32 mouse cellular contexts compared by ENCODE assay signal in the genomic region with DNA sequence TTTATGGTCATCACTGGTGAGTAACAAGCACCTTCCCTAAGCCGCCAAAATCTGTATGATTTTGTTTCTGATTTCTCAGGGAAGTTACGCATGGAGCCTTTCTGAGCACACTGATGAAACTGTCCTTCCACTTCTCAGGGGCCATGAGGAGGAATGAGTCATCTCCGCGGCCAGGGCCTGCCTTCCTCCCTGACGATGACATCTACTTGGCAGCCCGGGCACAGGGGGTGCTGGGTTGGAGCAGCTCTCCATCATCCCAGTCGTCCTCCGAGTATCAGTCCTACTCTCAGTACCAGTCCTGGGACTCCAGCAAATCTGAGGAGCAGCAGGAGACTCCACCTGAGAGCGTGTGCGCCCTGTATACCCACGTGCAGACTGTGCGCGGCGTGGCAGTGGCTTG. TPM values are rescaled to one million over a fixed set of nuclear protein-coding genes. Genes with fewer than 3 reads are reported as not detected.
DNase-seq lines count a peak whose midpoint lies in the region; ATAC-seq and TF ChIP-seq lines count a peak whose summit lies in the region.
"Had no signal": no experiment of that assay in that cellular context is flagged by ENCODE, and none has a peak within 500 bp of the region (broad histone marks: within the 10 kb centered on the region; RNA-seq: fewer than 3 reads in every experiment).

No protein-coding gene starts in this region.

- no peak overlapping the region for H3K9ac ChIP-seq in heart, embryonic 13.5 days
- H3K9ac ChIP-seq in stomach, embryonic 16.5 days (ENCODE audit: low read length), result no peak overlapping the region
- H3K9ac ChIP-seq in stomach, postnatal 0 days (ENCODE audit: low read length), result no peak overlapping the region
- H3K9ac ChIP-seq: forebrain, postnatal 0 days; intestine, embryonic 15.5 days; limb, embryonic 12.5 days; liver, postnatal 0 days; stomach, embryonic 15.5 days had no signal

- TF ChIP-seq EP300 in stomach, postnatal 0 days (optimal IDR thresholded peaks at IDR 0.05), result no peak

- H3K4me2 ChIP-seq in heart, embryonic 13.5 days, result peak overlapping the region; percentile 31
- H3K4me2 ChIP-seq in stomach, embryonic 16.5 days (ENCODE audit: low read depth, low read length), result no peak overlapping the region
- H3K4me2 ChIP-seq in stomach, postnatal 0 days (replicated peaks; ENCODE audit: low read depth), result no peak overlapping the region
- H3K4me2 ChIP-seq: intestine, embryonic 15.5 days; limb, embryonic 12.5 days; liver, embryonic 11.5 days; midbrain, embryonic 11.5 days; stomach, embryonic 15.5 days had no signal

- no peak for TF ChIP-seq CTCF in stomach, postnatal 0 days (IDR thresholded peaks at IDR 0.05; ENCODE audit: low read depth)

- H3K36me3 ChIP-seq in heart, embryonic 13.5 days, result no peaks in the 10 kb centered on the region
- no peaks in the 10 kb centered on the region for H3K36me3 ChIP-seq in stomach, embryonic 16.5 days (ENCODE audit: control insufficient read depth, insufficient read depth, low read length)
- H3K36me3 ChIP-seq in stomach, postnatal 0 days (ENCODE audit: control insufficient read depth, insufficient read depth, low read length), result no peaks in the 10 kb centered on the region
- H3K36me3 ChIP-seq: forebrain, embryonic 10.5 days; hindbrain, embryonic 10.5 days; intestine, embryonic 15.5 days; limb, embryonic 12.5 days; stomach, embryonic 15.5 days had no signal

- WGBS in heart, embryonic 13.5 days, result 68% methylated on average over 14 of the region's 14 CpGs
- 81% methylated on average over 14 of the region's 14 CpGs for WGBS in stomach, embryonic 16.5 days
- WGBS in stomach, postnatal 0 days, result 81% methylated on average over 14 of the region's 14 CpGs

- no peak for DNase-seq in heart, postnatal 14 days
- no peak for DNase-seq in stomach, postnatal 0 days (ENCODE audit: low spot score)
- DNase-seq in adrenal gland, adult 8-10 months, result peak; percentile 63
- DNase-seq in right cerebral cortex, postnatal 4 days, result no peak
- no peak for DNase-seq in frontal cortex, postnatal 25 days (ENCODE audit: low spot score in 2 of 2)
- DNase-seq: cerebellum, adult 11-12 months; forebrain, postnatal 0 days; gastrocnemius, postnatal 25 days; kidney, adult 9 months; kidney, postnatal 25 days; layer of hippocampus, postnatal 36 days; liver, postnatal 0 days; lung, postnatal 14 days; thymus, postnatal 14 days had no signal

- H3K4me3 ChIP-seq in heart, embryonic 13.5 days, result no peak overlapping the region
- no peak overlapping the region for H3K4me3 ChIP-seq in stomach, embryonic 16.5 days (replicated peaks; ENCODE audit: low read length)
- no peak overlapping the region for H3K4me3 ChIP-seq in stomach, postnatal 0 days (ENCODE audit: low read depth, low read length)
- H3K4me3 ChIP-seq: forebrain, embryonic 10.5 days; hindbrain, embryonic 10.5 days; intestine, embryonic 15.5 days; layer of hippocampus, adult 2 months; limb, embryonic 12.5 days; stomach, embryonic 15.5 days had no signal

- H3K27ac ChIP-seq in heart, embryonic 13.5 days (replicated peaks), result no peak overlapping the region
- H3K27ac ChIP-seq in stomach, embryonic 16.5 days (ENCODE audit: low read length), result no peak overlapping the region
- no peak overlapping the region for H3K27ac ChIP-seq in stomach, postnatal 0 days (replicated peaks)
- H3K27ac ChIP-seq: forebrain, embryonic 10.5 days; hindbrain, embryonic 10.5 days; intestine, embryonic 15.5 days; layer of hippocampus, adult 2 months; limb, embryonic 12.5 days; stomach, embryonic 15.5 days had no signal

- peaks cover 8% of the 10 kb centered on the region; the same call in 1 of the 2 replicates for H3K27me3 ChIP-seq in heart, embryonic 13.5 days (replicated peaks)
- H3K27me3 ChIP-seq in stomach, embryonic 16.5 days (ENCODE audit: control insufficient read depth, insufficient read depth, low read length), result no peaks in the 10 kb centered on the region
- H3K27me3 ChIP-seq in stomach, postnatal 0 days (ENCODE audit: control insufficient read depth, insufficient read depth, low read length), result no peaks in the 10 kb centered on the region
- H3K27me3 ChIP-seq: intestine, embryonic 15.5 days; limb, embryonic 12.5 days; stomach, embryonic 15.5 days had no signal

- no peak for ATAC-seq in heart, embryonic 13.5 days (ENCODE audit: extremely low read depth, insufficient number of reproducible peaks, low FRiP score, low TSS enrichment)
- peak; percentile 25; the same call in 1 of the 2 replicates for ATAC-seq in stomach, embryonic 16.5 days (ENCODE audit: insufficient read depth, low FRiP score)
- ATAC-seq in stomach, postnatal 0 days (ENCODE audit: low FRiP score, low TSS enrichment), result no peak
- ATAC-seq: forebrain, postnatal 0 days; hindbrain, embryonic 16.5 days; intestine, embryonic 15.5 days; liver, postnatal 0 days had no signal

- peaks cover 19% of the 10 kb centered on the region for H3K4me1 ChIP-seq in heart, embryonic 13.5 days
- H3K4me1 ChIP-seq in stomach, embryonic 16.5 days (ENCODE audit: control insufficient read depth, insufficient read depth, low read length), result no peaks in the 10 kb centered on the region
- H3K4me1 ChIP-seq in stomach, postnatal 0 days (replicated peaks; ENCODE audit: control insufficient read depth, insufficient read depth), result no peaks in the 10 kb centered on the region
- H3K4me1 ChIP-seq: forebrain, embryonic 10.5 days; intestine, embryonic 15.5 days; limb, embryonic 12.5 days had no signal

- intact Hi-C loops in heart, postnatal 14 days (cut with DNase I), result no loop called here

- H3K9me3 ChIP-seq in heart, embryonic 13.5 days, result no peaks in the 10 kb centered on the region
- no peaks in the 10 kb centered on the region for H3K9me3 ChIP-seq in stomach, embryonic 16.5 days (replicated peaks; ENCODE audit: control insufficient read depth, low read length)
- H3K9me3 ChIP-seq in stomach, postnatal 0 days (ENCODE audit: control insufficient read depth, low read length), result no peaks in the 10 kb centered on the region
- H3K9me3 ChIP-seq: forebrain, embryonic 10.5 days; intestine, embryonic 15.5 days; stomach, embryonic 15.5 days had no signal

RNA-seq across cellular contexts. Expression of a gene that starts 1.4 kb away (rescaled TPM):
- polyA plus RNA-seq in heart, embryonic 13.5 days (2015; fragmentation: Nextera tagmentation; extraction: Ambion mirVana), result 0.08 and 0.20 TPM in 2 replicates
- total RNA-seq in heart, postnatal 14 days (2021), result not detected
- 0.05 TPM in 1 of 2 replicates, not detected in the other for polyA plus RNA-seq in stomach, embryonic 16.5 days (2015; fragmentation: Nextera tagmentation; extraction: Ambion mirVana)
- polyA plus RNA-seq in stomach, postnatal 0 days (2015; fragmentation: Nextera tagmentation; extraction: Ambion mirVana), result not detected in 2 replicates
- total RNA-seq in adrenal gland, adult 8-10 months (2022), result under 1 TPM; 0.13 to 0.28 (median 0.19) TPM
- total RNA-seq: forebrain, postnatal 0 days; gastrocnemius, postnatal 25 days; heart, adult 8-10 months; layer of hippocampus, adult 2 months; layer of hippocampus, postnatal 36 days; left cerebral cortex, postnatal 14 days; megakaryocyte progenitor cell, adult 5-6 weeks; midbrain, postnatal 0 days had no signal
- polyA plus RNA-seq: C2C12; embryonic facial prominence, embryonic 11.5 days; forebrain, embryonic 10.5 days; forebrain, postnatal 0 days; hindbrain, embryonic 10.5 days; hindbrain, embryonic 16.5 days; limb, embryonic 12.5 days; liver, embryonic 11.5 days; midbrain, embryonic 11.5 days; midbrain, postnatal 0 days; neural tube, embryonic 14.5 days; stomach, embryonic 15.5 days had no signal

RNA-seq across cellular contexts. Expression of a gene that starts 21.4 kb away (rescaled TPM):
- 15.8 and 16.1 TPM in 2 replicates for polyA plus RNA-seq in heart, embryonic 13.5 days (2015; fragmentation: Nextera tagmentation; extraction: Ambion mirVana)
- 10 to 100 TPM; 13.5 to 16.0 TPM for total RNA-seq in heart, postnatal 14 days (2021)
- 38.5 and 38.6 TPM in 2 replicates for polyA plus RNA-seq in stomach, embryonic 16.5 days (2015; fragmentation: Nextera tagmentation; extraction: Ambion mirVana)
- 17.2 and 19.0 TPM in 2 replicates for polyA plus RNA-seq in stomach, postnatal 0 days (2015; fragmentation: Nextera tagmentation; extraction: Ambion mirVana)
- total RNA-seq in adrenal gland, adult 8-10 months (2022), result 10 to 100 TPM; 15.7 to 22.0 (median 18.1) TPM
- total RNA-seq: megakaryocyte progenitor cell, adult 5-6 weeks had no signal
- polyA plus RNA-seq: C2C12 had no signal

RNA-seq across cellular contexts. Expression of a gene that starts 49.4 kb away (rescaled TPM):
- polyA plus RNA-seq in heart, embryonic 13.5 days (2015; fragmentation: Nextera tagmentation; extraction: Ambion mirVana), result 0.76 and 1.0 TPM in 2 replicates
- total RNA-seq in heart, postnatal 14 days (2021), result 1 to 10 TPM; 1.6 to 2.0 TPM
- polyA plus RNA-seq in stomach, embryonic 16.5 days (2015; fragmentation: Nextera tagmentation; extraction: Ambion mirVana), result 1.5 and 1.6 TPM in 2 replicates
- polyA plus RNA-seq in stomach, postnatal 0 days (2015; fragmentation: Nextera tagmentation; extraction: Ambion mirVana), result 0.55 and 0.75 TPM in 2 replicates
- total RNA-seq in adrenal gland, adult 8-10 months (2022), result 1 to 10 TPM; 2.0 to 5.7 (median 3.3) TPM
- total RNA-seq: forebrain, postnatal 0 days; gastrocnemius, postnatal 25 days had no signal
